Mouse (Mus musculus) neural tube, embryonic 15.5 days (tissue): Measurements from ENCODE around the gene Rom1. TPM values are rescaled to one million over a fixed set of nuclear protein-coding genes. Genes with fewer than 3 reads are reported as not detected.
"Not testable (repeated sequence)": the region's sequence is repeated elsewhere in the genome, so short reads cannot be mapped to it uniquely, and the experiment has no call there.

Source experiments
- ATAC-seq: fragments of 200-750 bp; cut with Nextera tagmentation; 2 replicates; pipeline ENCODE4 v1.8.0; 2017; ENCODE audit warnings: mild to moderate bottlenecking, moderate TSS enrichment, moderate library complexity; ENCODE audit not compliant: low FRiP score
- H3K27ac ChIP-seq: fragments of 300-500 bp; sonication (generic); replicated peaks from 2 replicates; pipeline ENCODE4 v1.5.1; 2015; ENCODE audit warnings: mild to moderate bottlenecking, inconsistent platforms
- H3K27me3 ChIP-seq: fragments of 300-500 bp; sonication (generic); replicated peaks from 2 replicates; pipeline ENCODE4 v1.6.1; 2015; ENCODE audit warnings: inconsistent platforms
- H3K36me3 ChIP-seq: fragments of 300-500 bp; sonication (generic); 2 replicates; pipeline ENCODE4 v1.6.1; 2015; ENCODE audit warnings: inconsistent platforms
- H3K4me1 ChIP-seq: fragments of 300-500 bp; sonication (generic); 2 replicates; pipeline ENCODE4 v1.6.1; 2015; ENCODE audit warnings: inconsistent platforms
- H3K4me2 ChIP-seq: fragments of 300-500 bp; sonication (generic); 2 replicates; pipeline ENCODE4 v1.6.1; 2015; ENCODE audit warnings: inconsistent platforms, mild to moderate bottlenecking, moderate library complexity
- H3K4me3 ChIP-seq: fragments of 300-500 bp; sonication (generic); replicated peaks from 2 replicates; pipeline ENCODE4 v1.5.1; 2015; ENCODE audit warnings: mild to moderate bottlenecking, inconsistent platforms
- H3K9ac ChIP-seq: fragments of 300-500 bp; sonication (generic); replicated peaks from 2 replicates; pipeline ENCODE4 v1.6.1; 2015; ENCODE audit warnings: mild to moderate bottlenecking, inconsistent platforms
- H3K9me3 ChIP-seq: fragments of 300-500 bp; sonication (generic); replicated peaks from 2 replicates; pipeline ENCODE4 v1.6.1; 2016; ENCODE audit warnings: inconsistent platforms
- WGBS: fragments of 180-500 bp; shearing (Covaris S2); methylation state at CpG from one replicate; pipeline ENCODE4 v1.1.7; 2015; ENCODE audit warnings: mixed read lengths; 5-methylcytosine and 5-hydroxymethylcytosine counted together
- polyA plus RNA-seq: library from polyadenylated mRNA; unstranded; fragments of >200 nt; fragmentation: Nextera tagmentation; extraction: Ambion mirVana; gene quantifications from 2 replicates; pipeline ENCODE4 v1.2.1, GENCODE M21; 2015

Gene Rom1
- polyA plus RNA-seq = 3.0 and 3.2 TPM in 2 replicates

DNA sequence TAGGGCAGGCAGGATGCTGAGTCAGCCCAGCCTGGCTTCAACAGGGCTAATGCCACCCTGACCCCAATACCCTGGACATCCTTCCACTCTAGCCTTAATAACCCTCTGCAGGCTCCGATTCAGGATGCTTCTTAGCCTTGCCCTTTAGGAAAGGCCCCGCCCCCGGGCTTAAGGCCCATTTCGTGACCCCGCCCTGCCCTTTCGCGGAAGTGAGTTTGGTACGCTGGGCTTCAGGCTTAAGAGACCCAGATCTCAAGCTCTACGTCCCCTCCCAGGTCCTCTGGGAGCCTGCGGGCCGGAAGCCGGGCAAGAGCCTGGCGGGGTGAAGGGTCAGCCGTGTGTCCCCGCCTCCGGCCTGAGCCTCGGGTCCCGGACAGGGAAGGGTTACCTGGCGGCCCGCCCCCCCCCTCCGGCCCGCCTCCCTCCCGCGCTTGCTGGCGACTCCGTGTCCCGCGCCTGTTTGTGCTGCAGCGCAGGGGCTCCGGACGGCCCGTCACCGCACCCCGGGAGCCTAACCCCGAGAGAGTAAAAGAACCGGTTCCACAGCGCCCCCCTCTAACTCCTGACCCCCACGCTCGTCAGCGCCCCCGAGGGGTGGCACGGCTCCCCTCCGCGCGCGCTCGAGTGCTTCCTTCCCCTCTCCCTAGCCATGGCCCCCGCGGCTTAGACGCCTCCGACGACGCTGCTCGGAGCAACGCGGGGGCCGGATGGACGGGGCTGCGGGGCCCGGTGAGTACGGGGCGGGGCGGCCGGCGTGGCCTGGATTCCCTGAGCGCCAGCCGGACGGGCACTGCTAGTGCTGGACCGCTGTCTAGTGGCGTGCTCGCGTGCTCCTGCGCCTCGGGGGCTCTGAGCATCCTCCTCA lies at the start of gene Rom1, which contains the start of gene Eml3:
Gene Rom1 (minus strand): TSS at position 133 of the 865 bp plus-strand sequence.
Gene Eml3 (plus strand): TSS at position 329 of the 865 bp plus-strand sequence.
- Histone ChIP-seq H3K4me2 (peak within 1 kb of the TSS; percentile 72), H3K36me3 (peaks cover 22% of the 10 kb centered on the region), H3K9ac (peak within 1 kb of the TSS; percentile 50), H3K4me3 (peak within 1 kb of the TSS; percentile 52), H3K27ac (peak within 1 kb of the TSS; percentile 60; the same call in 1 of the 2 replicates), H3K9me3 (no peaks in the 10 kb centered on the region), H3K27me3 (no peaks in the 10 kb centered on the region), H3K4me1 (peaks cover 24% of the 10 kb centered on the region)
- under 1% methylated on average over 58 of the region's 74 CpGs for WGBS
- ATAC-seq = peak; percentile 64

DNA sequence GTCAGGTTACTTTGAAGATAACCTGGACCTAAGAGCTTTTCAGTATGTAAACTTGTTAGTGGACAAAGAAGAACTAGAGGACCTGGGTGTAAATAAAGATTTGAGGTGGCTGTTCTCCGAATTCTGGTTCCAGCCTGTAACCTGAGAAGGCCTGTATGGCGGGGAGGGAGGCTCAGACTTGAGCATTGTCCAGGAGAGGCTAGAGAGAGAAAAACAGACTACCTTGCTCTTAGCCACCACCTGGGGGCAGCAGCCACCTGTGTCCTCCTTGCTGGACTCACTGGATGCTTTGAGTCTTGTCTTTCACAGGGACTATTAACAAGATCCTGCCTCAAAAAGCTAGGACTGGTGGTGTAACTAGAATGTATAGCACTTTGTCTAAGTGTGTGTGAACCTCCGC lies 47.4 kb upstream of the Rom1 start:
- Histone ChIP-seq H3K4me2 (no peak overlapping the region), H3K27ac (no peak overlapping the region), H3K4me1 (0 out of 2 replicates have a peak, but pooled peaks cover 6% of the 10 kb centered on the region), H3K9ac (no peak overlapping the region), H3K9me3 (no peaks in the 10 kb centered on the region), H3K36me3 (peaks cover 86% of the 10 kb centered on the region), H3K27me3 (no peaks in the 10 kb centered on the region), H3K4me3 (no peak overlapping the region)
- ATAC-seq = peak; percentile 65; the same call in 1 of the 2 replicates
- 55% methylated on average over 3 of the region's 3 CpGs for WGBS

DNA sequence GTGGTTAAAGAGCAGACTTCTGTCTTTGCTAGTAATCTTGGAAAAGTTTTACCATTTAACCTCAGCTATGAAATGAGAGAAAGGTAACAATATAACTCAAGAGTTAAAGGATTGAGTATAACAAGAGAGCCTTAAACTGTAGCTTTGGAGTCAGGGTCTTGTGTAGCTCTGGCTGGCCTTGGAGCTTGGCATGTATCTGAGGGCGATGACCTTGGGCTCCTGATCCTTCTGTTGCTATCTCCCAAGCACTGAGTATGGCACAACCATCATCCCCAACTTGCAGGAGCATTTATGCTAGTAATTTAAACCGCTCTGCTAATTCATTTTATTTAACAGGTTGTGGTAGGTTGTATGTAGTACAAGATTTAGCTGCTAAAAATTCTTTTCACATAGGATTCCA lies 46.3 kb upstream of the Rom1 start:
- H3K27me3 ChIP-seq = no peaks in the 10 kb centered on the region
- H3K4me3 ChIP-seq = no peak overlapping the region
- no peaks in the 10 kb centered on the region for H3K9me3 ChIP-seq
- no peak overlapping the region for H3K27ac ChIP-seq
- H3K36me3 ChIP-seq = peaks cover 94% of the 10 kb centered on the region
- no peak overlapping the region for H3K9ac ChIP-seq
- H3K4me1 ChIP-seq = 0 out of 2 replicates have a peak, but pooled peaks cover 4% of the 10 kb centered on the region
- no peak for ATAC-seq
- 100% methylated on average over 2 of the region's 2 CpGs for WGBS
- no peak overlapping the region for H3K4me2 ChIP-seq

DNA sequence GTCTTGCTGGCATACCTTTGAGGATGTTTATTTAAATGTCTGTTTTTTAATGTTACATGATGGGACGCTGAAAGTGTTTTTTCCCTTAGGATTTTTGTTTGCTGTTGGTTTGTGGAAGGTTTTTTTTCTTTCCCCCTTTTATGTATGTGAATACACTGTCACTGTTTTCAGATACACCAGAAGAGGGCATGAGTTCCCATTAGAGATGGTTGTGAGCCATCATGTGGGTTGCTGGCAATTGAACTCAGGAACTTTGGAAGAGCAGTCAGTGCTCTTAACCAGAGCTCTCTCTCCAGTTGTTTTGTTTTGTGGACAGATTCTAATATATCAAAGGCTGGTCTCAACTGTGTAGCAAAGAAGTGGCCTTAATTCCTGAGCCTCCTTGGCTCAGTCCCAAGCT lies 45.5 kb upstream of the Rom1 start:
- Histone ChIP-seq H3K9me3 (no peaks in the 10 kb centered on the region), H3K4me2 (no peak overlapping the region), H3K4me1 (0 out of 2 replicates have a peak, but pooled peaks cover 4% of the 10 kb centered on the region), H3K9ac (no peak overlapping the region), H3K4me3 (no peak overlapping the region), H3K27me3 (no peaks in the 10 kb centered on the region), H3K36me3 (peaks cover 94% of the 10 kb centered on the region), H3K27ac (no peak overlapping the region)
- no peak for ATAC-seq
- WGBS = 89% methylated on average over 1 of the region's 1 CpGs

DNA sequence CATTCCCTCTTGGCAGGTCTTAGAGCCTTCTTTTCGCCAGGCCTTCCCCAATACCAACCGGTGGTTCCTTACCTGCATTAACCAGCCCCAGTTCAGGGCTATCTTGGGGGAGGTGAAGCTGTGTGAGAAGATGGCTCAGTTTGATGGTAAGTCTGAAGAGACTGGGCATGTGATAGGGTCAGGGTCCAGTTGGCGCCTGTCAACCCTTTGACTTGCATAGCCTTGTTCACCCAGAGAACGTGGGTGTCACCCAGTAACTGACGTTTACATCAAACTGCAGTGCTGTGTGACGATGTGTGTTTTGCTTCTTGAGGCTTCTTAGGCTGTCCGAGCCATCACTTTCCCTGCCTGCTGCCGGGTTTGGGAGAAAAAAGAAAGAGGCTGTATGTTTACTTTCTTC lies 43.3 kb upstream of the Rom1 start:
- not testable (repeated sequence) for H3K9me3 ChIP-seq, H3K9ac ChIP-seq, H3K27ac ChIP-seq, H3K27me3 ChIP-seq, H3K4me3 ChIP-seq, ATAC-seq, H3K4me2 ChIP-seq
- 87% methylated on average over 8 of the region's 8 CpGs for WGBS
- peaks cover 20% of the 10 kb centered on the region for H3K4me1 ChIP-seq
- H3K36me3 ChIP-seq = peaks cover 84% of the 10 kb centered on the region

DNA sequence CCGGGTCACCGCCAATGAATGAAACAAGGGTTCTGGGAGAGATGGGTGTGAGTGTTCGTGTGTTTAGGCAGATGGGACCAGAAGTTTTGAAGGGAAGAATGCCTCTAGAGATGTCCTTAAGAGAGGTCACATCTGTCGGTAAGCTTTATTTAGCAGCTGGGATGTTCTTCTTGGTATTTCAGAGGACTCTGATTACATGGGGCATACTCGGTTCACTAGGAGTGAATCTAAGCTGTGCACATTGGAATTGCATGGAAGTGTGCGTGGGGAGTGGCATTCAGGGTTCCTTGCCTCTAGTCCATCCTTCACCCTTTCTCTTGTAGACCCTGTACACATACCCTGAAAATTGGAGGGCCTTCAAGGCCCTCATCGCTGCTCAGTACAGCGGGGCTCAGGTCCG lies 38.7 kb upstream of the Rom1 start:
- peaks cover 31% of the 10 kb centered on the region for H3K4me1 ChIP-seq
- peaks cover 72% of the 10 kb centered on the region for H3K36me3 ChIP-seq
- no peaks in the 10 kb centered on the region for H3K9me3 ChIP-seq
- no peaks in the 10 kb centered on the region for H3K27me3 ChIP-seq
- ATAC-seq = no peak
- 8% methylated on average over 9 of the region's 9 CpGs for WGBS
- H3K9ac ChIP-seq = peak overlapping the region; percentile 89
- peak overlapping the region; percentile 79 for H3K4me2 ChIP-seq
- H3K27ac ChIP-seq = peak overlapping the region; percentile 86
- H3K4me3 ChIP-seq = peak overlapping the region; percentile 66

DNA sequence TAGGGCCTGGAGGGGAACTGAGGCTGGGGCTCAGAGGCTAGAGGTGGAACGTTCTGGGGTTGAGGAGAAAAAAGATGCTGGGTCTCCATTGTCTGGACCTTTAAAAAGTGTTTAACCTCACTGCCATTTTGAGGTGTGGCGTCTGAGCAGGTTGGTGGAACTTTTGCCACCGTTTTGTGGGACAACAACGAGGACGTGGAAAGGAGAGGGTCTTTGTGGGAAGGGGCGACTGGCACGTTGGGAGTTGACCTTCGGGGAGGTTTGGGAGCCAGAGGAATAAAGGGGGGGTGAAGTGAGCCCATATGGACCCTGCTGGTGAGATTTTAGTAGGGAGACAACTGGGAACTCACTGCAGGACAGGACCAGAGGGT lies 38.2 kb upstream of the Rom1 start:
- peak overlapping the region; percentile 66 for H3K4me3 ChIP-seq
- peak overlapping the region; percentile 86 for H3K27ac ChIP-seq
- peak overlapping the region; percentile 89 for H3K9ac ChIP-seq
- H3K9me3 ChIP-seq = no peaks in the 10 kb centered on the region
- ATAC-seq = peak; percentile 25
- H3K4me1 ChIP-seq = peaks cover 31% of the 10 kb centered on the region
- H3K27me3 ChIP-seq = no peaks in the 10 kb centered on the region
- H3K36me3 ChIP-seq = peaks cover 72% of the 10 kb centered on the region
- 0% methylated on average over 8 of the region's 8 CpGs for WGBS
- H3K4me2 ChIP-seq = peak overlapping the region; percentile 79

DNA sequence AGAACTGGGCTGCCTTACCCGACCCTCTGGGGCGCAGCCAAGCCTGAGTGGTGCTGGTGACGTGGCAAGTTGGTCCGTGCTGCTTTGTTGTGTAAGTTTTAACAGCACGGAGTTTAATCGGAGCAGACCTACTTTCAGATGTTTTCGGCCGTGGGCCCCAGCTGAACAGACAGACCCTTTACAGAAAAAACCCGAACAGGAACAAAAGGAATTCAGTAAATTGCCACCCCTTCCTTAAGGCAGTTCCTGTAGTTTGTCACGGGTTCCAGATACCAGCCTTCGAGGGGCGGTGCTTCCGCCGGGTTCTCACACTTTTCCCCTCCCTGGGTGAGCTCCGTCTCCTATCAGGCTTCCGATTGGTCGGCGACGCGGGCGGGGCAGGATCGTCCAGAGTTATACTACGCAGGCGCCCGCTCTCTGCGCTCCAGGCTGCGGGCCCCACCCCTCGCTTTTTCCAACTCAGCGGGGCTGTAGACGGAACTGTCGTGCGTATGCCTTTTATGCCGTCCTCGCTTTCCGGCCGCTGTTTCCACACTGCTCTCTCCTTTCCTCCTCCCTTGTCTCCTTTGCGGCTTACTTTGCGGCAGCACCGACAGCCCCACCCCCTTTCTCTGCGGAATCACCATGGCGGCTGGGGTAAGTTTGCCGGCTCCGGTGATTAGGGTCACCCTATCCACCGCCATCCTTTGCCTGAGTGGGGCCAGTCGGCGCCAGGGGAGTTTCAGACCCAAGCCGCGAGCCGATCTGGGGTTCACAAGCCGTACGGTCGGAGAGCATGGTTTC lies 37.6 kb upstream of the Rom1 start, which contains the start of gene Eef1g:
Gene Eef1g (plus strand): TSS at position 452 of the 783 bp plus-strand sequence.
- no peaks in the 10 kb centered on the region for H3K27me3 ChIP-seq
- peaks cover 31% of the 10 kb centered on the region for H3K4me1 ChIP-seq
- H3K9me3 ChIP-seq = no peaks in the 10 kb centered on the region
- H3K4me3 ChIP-seq = peak within 1 kb of the TSS; percentile 66
- peaks cover 71% of the 10 kb centered on the region for H3K36me3 ChIP-seq
- under 1% methylated on average over 52 of the region's 52 CpGs for WGBS
- peak within 1 kb of the TSS; percentile 79 for H3K4me2 ChIP-seq
- peak within 1 kb of the TSS; percentile 86 for H3K27ac ChIP-seq
- ATAC-seq = peak; percentile 98
- peak within 1 kb of the TSS; percentile 89 for H3K9ac ChIP-seq

DNA sequence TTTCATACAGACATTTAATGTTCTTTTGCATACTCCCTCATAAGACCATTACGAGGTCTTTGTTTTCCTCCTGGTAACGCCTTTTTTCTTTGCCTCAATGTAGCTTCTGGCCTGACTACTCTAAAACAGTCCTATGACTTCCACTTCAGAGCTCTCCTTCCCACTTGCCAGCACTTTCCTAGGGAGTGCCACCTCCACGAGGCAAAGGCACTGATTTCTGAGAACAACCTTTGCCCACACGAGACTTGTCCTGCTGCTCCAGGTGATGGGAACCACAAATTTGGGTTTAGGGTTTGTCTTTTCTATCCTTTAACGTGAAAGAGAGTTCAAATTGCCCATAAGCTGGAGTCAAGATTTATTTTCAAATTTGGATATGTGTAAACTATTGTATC lies 37.0 kb upstream of the Rom1 start:
- no peaks in the 10 kb centered on the region for H3K27me3 ChIP-seq
- H3K4me3 ChIP-seq = peak overlapping the region; percentile 66
- H3K27ac ChIP-seq = peak overlapping the region; percentile 83
- ATAC-seq = no peak
- peak overlapping the region; percentile 46 for H3K9ac ChIP-seq
- H3K36me3 ChIP-seq = peaks cover 71% of the 10 kb centered on the region
- peaks cover 31% of the 10 kb centered on the region for H3K4me1 ChIP-seq
- peak overlapping the region; percentile 79 for H3K4me2 ChIP-seq
- no peaks in the 10 kb centered on the region for H3K9me3 ChIP-seq
- WGBS = 42% methylated on average over 5 of the region's 5 CpGs

DNA sequence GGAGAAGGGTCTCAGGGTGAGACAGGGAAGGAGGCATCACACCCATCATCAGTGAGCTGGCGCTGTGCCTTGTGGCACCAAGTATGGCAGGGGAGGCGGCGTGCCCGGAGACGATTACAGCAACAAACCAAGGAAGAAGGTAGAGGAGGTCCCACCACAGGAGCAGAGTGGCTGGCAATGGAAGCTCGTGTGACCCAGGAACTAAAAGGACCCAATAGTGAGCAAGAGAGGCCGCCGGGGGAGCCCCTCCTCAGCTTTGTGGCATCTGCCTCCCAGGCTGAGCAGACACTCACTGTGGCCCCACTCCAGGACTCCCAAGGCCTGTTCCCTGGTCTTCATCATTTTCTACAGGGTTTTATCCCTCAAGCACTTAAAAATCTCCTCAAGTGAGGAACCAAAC lies 36.6 kb upstream of the Rom1 start:
- Histone ChIP-seq H3K27me3 (no peaks in the 10 kb centered on the region), H3K4me2 (peak overlapping the region; percentile 79), H3K4me1 (peaks cover 31% of the 10 kb centered on the region), H3K4me3 (peak overlapping the region; percentile 66; the same call in 1 of the 2 replicates), H3K9me3 (no peaks in the 10 kb centered on the region), H3K27ac (peak overlapping the region; percentile 83; the same call in 1 of the 2 replicates), H3K9ac (peak overlapping the region; percentile 32), H3K36me3 (peaks cover 71% of the 10 kb centered on the region)
- no peak for ATAC-seq
- 82% methylated on average over 8 of the region's 8 CpGs for WGBS

DNA sequence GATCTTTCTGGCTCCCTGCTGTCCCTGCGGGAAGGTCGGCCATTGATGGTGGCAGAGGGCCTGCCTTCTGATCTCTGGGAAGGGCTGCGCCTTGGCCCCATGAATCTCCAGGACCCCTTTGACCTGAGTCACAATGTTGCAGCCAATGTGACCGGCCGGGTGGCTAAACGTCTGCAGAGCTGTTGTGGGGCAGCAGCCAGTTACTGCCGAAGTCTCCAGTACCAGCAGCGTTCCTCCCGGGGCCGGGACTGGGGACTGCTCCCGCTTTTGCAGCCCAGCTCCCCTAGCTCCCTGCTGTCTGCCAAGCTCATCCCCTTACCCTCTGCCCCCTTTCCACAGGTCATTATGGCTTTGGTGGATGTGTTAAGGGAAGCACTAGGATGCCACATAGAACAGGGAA lies 35.9 kb upstream of the Rom1 start:
- no peak overlapping the region for H3K27ac ChIP-seq
- no peak overlapping the region for H3K4me3 ChIP-seq
- H3K27me3 ChIP-seq = no peaks in the 10 kb centered on the region
- H3K36me3 ChIP-seq = peaks cover 71% of the 10 kb centered on the region
- WGBS = 89% methylated on average over 11 of the region's 11 CpGs
- no peak for ATAC-seq
- H3K4me2 ChIP-seq = no peak overlapping the region
- no peak overlapping the region for H3K9ac ChIP-seq
- peaks cover 31% of the 10 kb centered on the region for H3K4me1 ChIP-seq
- no peaks in the 10 kb centered on the region for H3K9me3 ChIP-seq
